Mouse (Mus musculus): ENCODE data around the gene Klhl2.

Klhl2 gene

DNA sequence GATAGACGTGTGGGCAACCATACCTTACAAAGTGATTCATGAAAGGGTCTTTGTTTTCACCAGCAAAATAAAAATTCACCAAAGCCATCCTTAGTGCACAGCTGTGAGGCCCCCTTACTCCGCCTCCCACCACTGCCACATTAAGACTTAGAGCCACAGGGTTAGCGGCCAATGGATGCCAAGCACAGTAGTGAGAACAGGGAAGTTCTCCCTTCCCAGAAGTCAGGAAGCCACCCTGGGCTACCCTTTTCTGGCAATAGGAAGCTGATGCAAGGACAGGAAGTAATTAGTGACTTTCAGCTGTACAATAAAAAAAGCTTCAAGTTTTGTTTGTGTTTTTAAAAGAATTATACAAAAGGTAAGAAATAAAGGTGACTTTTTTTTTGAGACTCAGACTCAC lies 18.2 kb downstream of the Klhl2 start:
- peak; percentile 61 for DNase-seq (ENCODE audit: low read depth)

DNA sequence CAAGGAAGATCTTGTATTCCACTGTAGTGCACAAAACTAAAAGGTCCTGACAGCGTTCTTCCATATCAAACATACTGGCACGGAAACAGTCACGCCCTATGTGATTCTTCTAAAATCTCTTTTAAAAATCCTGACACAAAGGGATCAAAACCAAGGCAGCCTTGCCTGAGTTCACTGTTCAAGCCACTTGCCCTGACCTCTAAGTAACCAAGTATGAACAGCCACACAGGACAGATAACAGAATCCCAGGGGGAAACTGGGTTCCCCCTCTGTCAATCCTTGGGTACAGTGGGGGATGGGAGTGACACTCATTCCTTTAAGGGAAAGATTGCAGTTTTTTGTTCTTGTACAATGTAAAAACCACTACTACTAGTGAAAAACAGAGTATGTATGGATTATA lies 19.9 kb downstream of the Klhl2 start:
- no peak for DNase-seq (ENCODE audit: low read depth)

DNA sequence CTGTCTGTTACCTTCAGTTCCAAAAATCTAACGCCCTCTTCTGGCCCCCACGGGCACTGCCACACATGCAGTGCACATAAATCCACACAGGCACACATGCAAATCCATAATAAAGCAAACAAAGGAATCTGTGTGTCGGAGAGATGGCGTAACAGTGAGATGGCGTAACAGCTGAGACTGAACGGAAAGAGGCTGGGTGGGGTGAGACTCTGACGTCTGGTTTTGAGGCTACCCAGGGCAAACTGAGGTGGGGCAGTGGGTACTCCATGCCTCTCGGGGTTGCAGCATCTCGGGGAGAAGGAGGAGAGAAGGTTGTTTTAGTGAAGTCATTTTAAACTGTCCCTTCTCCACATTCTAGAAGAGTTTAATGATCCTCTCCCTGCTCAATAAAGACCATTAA lies 20.4 kb downstream of the Klhl2 start:
- DNase-seq (ENCODE audit: low read depth), result peak; percentile 65

DNA sequence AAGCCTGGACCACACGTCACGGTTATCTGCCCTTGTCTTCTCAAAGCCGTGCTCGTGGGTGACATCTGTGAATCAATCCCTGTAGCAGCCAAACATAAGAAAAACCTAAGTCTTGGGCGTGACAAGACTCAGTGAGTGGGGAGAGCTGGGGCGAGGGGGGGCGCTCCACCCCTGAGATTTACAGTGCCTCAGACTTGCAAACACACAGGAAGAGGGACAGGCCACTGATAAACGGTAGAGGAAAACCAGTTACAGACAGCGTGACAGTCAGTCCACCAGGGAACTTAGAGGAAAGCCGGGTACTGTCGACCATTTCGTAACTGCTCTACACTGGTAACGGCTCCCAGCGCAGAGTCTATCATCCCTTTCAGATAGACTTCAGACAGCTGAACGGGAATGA lies 21.4 kb downstream of the Klhl2 start:
- peak; percentile 65 for DNase-seq (ENCODE audit: low read depth)

DNA sequence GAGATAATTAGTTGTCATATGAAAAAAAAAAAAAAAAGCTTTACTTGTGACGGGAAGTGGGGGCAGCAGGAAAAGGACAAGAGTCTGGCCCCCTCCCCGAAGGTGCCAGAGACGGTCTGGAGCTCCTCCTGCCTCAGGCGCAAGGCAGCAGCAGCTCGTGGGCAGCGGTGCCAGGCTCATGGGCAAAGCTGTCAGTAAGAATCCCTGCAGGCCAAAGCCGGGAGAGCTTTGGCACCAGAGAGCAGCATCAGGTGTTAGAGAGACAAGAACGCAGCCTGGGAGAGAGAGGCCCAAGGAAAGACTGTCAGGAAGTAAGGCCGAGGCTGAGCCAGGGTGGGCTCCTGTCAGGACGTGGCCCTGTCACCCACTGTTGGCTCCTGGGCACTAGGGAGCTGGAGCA lies 22.5 kb downstream of the Klhl2 start:
- no peak for DNase-seq (ENCODE audit: low read depth)

DNA sequence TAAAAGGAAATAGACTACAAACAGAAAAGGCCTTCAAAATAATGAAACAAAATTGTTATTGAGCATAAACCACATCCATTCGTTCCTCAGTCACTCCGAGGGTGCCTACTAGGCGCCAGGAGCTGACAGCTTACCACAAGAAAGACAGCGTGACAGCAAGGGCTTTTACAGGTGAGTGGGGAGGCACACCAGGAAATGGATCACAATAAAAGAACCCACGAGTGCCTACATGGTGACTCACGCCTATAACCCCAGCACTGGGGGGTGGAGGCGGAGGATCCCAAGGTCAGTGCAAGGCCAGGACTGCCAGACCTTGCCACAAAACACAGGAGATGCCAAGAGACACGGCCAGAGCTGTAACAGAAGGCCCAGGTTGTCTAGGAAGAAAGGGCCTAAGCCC lies 23.4 kb downstream of the Klhl2 start:
- peak; percentile 69 for DNase-seq (ENCODE audit: low read depth)

DNA sequence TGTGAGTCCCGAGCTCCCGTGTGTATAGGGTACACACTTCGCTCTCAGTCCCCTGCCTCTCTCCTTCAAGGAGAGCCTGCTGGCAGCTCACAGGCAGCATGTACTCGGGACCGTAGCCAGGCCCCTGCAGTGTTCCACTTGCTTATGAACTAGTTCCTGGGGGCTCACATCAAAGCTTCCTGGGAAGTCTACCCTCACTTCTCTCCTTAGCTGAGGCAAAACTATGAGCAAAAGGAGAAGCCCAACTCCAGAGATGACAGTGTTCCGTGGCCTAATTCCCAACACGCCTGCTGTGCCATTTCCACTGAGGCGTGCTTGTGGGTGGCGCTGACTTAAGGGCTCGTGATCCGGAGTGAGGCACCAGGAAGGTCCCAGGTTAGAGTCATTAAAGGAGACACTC lies 25.9 kb downstream of the Klhl2 start:
- DNase-seq (ENCODE audit: low read depth), result no peak

DNA sequence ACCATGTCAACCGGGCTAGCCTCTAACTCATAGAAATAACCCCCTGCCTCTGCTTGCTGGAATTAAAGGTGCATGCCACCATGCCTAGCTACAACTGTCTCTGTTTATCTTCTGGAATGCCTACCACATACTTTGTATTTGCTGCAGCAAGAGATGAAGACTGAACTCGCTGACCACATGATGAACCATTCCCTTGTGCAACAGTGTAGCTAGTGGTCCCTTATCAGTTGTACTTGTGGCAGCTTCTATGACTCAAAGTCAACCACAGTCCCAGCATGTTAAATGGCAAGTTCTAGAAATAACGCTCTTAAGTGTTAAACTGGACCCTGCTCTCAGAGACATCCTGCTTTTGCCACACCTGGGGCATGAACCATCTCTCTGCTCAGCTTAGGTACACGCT lies 28.9 kb downstream of the Klhl2 start:
- peak; percentile 97 for DNase-seq (ENCODE audit: low read depth)

DNA sequence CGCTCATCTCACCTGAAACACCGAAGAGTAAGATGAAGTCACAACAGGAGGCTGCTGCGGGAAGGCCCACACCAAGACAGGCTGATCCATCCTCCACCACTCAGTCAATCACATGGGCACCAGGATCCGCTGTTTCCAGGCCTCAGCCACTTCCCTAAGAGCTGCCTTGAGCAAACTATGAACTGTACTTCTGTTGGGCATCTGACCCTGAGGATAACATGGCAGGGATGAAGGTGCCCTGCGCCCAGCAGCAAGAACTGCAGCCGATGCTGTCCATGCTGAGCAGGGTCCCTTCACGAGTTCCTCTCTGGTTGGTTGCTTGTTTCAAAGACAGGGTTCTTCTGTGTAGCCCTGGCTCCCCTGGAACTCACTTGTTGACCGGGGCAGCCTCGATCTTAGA lies 38.0 kb downstream of the Klhl2 start:
- DNase-seq (ENCODE audit: low read depth), result no peak

DNA sequence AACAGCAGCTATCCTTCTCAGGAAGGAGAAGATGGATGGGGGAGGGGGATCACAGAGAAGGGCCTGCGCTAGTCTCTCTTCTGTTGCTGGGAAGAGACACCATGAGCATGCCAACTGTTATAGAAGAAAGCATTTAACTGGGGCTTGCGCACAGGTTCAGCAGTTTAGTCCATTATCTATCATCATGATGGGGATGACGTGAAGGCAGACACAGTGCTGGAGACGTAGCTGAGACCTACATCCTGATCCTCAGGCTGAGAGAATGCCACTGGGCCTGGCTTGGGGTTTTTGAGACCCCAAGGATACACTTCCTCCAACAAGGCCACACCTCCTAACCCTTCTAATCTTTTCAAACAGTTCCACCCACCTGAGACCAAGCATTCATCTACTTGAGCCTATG lies 38.7 kb downstream of the Klhl2 start:
- DNase-seq (ENCODE audit: low read depth), result no peak

DNA sequence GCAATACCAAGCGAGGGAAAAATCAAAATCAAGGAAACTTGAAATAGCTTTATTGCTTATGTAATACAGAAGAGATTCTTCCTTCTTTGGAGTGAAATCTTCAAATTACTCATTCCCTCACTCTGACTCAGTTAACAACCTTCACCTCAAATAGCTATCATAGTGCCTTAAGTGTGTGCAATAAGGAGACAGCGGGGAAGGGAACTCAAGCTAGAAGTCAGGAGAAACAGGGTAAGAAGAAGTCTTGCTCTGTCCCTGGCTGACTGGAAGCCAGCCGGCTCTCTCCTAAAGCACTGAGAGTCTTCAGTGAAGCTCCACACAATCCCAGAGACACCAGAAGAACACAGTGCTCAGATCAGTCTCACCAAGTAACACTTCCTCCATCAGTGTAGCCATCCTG lies 43.3 kb downstream of the Klhl2 start:
- DNase-seq (ENCODE audit: low read depth), result peak; percentile 49

DNA sequence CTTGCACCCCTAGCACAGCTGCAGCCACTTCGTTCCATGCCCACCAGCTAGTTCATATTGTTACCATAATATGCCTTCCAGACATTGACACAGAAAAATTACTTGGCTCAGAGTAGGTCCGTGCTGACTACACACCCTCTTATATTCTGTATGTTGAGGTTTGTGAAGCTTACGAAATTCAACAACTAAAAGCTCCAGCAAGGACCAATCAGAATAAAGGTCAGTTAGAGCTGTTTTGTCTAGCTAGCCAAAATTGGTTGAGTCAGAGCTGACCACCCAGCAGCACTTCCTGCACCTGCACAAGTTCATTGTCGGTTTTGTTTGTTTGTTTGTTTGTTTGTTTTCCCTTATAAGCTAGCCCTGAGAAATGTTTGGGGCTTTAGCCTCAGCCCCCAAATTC lies 44.8 kb downstream of the Klhl2 start:
- DNase-seq (ENCODE audit: low read depth), result peak; percentile 82

DNA sequence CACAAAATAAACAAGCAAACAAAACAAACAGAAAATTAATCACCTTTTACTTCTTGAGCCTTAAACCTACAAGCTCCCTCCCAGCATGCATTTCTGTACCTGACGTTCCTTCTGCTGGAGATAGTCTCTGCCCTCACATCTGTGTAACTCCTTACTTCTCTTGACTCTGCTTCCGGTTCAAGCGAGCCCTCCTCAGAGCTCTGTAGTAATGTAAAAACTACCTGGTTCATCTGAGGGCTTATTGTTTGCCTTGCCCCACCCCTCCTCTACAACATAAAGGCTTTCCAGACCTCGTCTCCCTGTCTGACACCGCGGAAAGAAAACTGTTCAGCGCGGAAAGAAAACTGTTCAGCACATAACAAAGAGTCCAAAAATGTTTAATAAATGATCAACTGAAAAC lies 50.5 kb downstream of the Klhl2 start:
- no peak for DNase-seq (ENCODE audit: low read depth)

DNA sequence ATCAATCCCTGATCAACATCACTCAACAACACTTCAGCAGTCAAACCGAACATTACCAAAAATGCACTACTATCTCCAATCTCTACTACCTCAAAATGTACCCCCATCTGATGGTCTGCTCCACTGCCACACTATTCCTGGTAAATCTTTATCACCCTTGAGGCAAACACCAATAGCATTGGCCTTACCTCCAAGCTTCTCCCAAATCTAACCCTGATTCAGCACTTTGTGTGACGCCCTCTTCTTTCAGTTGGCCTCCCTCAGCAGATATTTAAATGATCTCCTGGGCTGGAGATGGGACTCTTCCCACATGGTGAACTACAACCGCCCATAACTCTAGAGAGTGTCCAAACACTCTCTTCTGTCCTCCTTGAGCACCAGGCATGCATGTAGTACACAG lies 51.3 kb downstream of the Klhl2 start:
- DNase-seq (ENCODE audit: low read depth), result no peak

DNA sequence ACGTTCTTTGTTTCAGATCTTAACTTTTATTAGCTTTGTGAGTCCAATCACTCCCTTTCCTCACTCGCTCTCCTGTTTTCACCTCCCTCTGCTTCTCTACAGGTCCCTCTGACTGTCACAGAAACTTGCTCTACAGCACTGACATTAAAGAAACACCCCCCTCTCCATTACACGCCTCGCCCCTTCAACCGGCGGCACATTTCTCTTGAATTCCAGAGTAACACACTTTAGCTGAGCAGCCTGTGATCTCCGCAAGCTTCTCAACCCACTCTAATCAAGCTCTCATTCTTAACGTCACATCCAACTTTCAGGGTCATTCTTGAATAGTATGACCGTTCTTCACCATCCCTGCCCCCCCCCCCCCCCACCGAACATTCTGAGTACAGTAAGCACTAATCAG lies 52.1 kb downstream of the Klhl2 start:
- DNase-seq (ENCODE audit: low read depth), result no peak

DNA sequence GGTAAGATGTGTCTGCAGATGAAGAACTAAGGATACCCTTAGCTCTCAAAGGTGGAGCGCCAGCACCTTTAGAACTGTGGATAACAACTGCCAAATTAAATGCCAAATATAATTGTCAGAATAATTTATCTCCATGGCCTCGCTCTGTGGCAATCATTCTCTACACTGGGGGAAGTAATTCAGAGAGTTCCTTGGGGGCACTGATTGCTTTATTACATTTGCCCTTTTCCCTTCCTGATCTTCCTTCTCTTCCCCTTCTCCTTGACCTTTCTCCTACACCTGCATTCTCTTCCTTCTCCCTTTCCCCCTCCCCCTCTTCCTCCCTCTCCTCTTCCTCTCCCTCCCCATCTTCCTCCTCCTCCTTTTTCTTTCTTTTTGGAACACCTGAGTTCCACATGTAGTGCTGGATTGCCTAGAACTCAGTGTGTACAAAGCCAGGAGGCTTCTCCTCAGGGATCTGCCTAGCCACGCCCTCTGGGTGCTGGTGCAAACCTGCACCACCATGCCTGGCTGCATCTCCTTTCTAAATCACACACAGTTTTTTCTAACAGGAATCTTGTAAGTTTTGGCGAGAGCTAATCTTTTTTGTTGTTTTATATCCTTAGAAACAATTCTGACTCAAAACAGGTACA lies 58.5 kb downstream of the Klhl2 start:
- DNase-seq (ENCODE audit: low read depth), result no peak

DNA sequence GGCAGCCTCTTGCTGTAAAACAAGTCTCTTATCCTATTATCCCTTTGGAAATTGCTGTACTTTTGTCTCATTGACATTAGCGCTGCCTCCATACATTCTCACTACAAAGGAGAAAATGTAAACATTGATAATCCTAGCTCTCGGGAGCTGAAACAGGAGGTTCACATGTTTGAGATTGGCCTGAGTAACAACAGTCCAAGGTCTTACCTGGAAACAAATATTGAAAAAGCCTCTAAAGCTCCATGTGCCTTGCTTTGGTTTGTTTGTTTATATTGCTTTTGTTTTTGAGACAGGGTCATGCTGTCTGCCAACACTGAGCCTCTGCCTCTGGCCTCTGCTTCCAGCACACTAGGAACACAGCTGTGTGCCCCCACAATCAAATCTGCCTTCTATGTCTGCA lies 59.4 kb downstream of the Klhl2 start:
- no peak for DNase-seq (ENCODE audit: low read depth)

DNA sequence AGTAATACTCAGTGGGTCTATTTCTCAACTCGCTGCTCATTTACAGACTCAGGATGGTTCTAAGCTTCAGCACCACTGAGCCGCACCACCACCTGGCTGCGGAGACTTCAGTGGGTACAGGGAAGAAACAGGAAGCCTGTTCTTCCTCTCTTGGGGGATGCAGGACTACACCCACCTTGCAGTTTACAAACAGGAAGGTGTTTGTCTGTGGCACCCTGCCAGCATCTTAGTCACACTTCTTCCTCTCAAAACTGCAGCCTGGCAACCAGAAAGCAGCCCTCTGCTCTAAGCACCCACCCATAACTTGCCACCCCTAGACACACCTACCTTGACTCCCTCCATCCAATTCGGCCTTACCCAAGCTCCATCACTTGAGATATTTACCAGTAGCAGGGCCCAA lies 61.1 kb downstream of the Klhl2 start:
- DNase-seq (ENCODE audit: low read depth), result peak; percentile 86

DNA sequence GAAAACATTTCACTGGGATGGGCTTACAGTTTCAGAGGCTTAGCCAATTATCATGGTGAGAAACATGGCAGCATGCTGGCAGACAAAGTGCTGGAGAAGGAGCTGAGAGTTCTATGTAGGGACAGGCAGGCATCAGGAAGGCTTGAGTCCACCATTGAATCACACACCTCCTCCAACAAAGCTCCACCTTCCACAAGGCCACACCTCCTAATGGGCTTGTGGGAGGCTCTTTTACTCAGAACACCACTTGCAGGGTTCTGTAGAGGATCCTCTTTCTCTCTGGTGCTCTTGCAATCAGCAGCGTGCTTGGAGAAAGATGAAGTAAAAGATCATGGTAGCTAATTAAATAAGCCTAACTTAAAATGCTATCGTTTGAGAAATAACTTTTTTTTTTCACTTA lies 63.0 kb downstream of the Klhl2 start:
- no peak for DNase-seq (ENCODE audit: low read depth)

DNA sequence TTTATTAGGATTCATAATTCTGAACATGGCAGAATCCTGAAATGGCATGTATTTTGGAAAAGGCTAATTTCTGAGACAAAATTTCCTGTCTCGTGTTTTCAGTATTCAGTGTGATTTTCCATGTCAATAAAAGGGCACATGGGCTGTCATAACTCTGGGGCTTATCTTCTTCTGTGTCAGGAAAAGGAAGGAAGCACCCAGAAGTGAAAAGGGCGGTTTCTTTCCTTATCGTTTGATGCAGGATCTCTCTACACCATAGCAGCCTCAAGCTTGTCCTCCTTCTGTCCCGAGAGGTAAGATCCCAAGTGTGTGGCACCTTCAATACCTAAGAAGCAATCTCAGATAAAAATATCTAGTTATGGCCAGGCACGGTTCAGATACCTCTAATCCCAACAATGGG lies 65.6 kb downstream of the Klhl2 start:
- peak; percentile 58 for DNase-seq (ENCODE audit: low read depth)

DNA sequence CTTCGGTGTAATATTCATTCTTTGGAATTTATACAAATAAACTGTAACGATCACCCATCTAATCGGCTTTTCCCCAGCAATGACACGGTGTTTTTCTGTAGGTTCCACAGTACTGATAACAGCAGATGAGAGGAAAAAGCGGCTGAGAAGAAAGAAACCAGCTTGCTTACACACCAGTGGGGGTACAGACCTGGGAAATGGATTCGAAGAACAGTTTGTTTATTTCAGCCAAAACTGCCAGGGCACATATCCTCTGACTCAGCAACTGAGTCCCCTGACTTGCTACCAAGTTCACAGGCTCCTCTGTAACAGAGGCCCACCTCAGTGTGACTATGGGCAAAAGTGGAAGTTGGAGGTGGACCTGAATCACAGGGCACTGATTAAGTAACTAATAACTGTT lies 67.9 kb downstream of the Klhl2 start:
- DNase-seq (ENCODE audit: low read depth), result peak; percentile 67

DNA sequence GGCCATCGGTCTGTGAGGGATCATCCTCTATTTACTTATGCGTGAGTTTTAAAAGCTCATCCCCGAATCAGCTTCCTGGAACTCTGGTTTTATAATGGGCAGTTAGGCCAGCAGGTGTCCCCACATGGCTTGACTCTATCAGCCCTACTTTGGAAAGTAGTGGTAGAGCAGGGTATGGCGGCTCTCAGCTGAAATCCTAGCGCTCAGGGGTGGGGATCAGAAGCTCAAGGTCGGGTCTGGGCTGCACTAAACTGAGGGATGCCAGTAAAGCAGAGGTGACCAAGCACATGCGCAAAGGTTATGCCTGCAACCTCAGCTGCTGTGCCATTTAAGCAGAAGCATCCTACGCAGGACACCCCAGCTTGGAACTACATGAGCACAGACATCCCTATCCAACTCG lies 71.9 kb downstream of the Klhl2 start:
- peak; percentile 49 for DNase-seq (ENCODE audit: low read depth)

DNA sequence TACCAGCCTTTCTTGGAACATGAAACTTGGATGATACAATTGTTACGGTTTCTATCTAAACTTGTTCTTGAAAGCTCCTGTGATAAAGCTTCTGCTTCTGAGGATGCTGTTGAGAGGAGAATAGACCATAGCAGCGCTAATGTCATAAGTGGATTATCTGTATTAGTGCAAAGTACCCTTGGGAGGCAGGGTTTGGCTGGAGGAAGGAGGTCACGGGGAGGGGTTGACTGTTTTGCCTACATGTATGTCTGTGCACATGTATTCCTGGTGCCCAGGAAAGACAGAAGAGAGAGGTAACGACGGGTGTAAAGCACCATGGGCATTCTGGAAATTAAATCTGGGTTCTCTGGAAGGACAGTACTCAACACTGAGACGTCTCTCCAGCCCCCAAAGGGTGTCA lies 75.7 kb downstream of the Klhl2 start:
- DNase-seq (ENCODE audit: low read depth), result no peak

DNA sequence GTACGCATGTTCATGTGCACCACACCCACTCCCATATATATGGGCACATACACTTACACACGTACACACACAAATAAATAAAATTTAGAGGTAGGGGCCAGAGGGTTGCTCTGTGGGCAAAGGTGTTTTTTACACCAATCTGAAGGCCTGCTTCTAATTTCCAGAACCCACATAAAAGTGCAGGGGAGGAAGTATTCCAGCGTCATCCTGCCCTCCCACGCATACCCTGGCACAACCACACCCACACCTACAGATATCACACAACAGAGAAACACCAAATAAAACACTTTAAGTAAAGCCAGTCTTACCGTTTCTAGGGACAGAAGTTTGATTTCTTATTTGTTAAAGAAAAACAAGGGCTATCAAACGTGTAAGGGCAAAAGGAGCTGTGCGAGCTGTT lies 79.0 kb downstream of the Klhl2 start:
- DNase-seq (ENCODE audit: low read depth), result no peak

DNA sequence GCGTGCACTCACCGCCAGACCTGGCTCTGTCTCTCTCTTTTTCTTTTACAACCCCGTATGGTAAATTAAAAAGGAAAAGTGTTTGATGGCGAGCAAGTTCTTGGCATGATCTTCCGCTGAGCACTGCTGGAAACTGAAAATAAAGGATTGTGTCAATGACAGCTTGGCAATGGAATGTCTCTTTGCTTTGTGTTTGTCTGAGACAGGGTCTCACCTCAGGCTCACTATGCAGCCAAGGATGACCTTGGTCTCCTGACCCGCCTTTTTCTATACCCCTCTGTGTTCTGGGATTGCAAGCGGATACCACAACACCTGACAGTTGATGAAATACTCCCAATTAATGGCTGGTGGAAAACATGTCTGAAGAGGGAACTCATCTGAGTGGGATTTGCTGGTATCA lies 80.2 kb downstream of the Klhl2 start:
- DNase-seq (ENCODE audit: low read depth), result no peak
